Mouse (Mus musculus) 3T3-L1 (cell line): ENCODE results near the gene Cbx5.
A peak's percentile ranks its signal among the peaks of the same experiment; 100 is the strongest.

Experiments
- DNase-seq: peaks from one replicate; pipeline ENCODE4 v3.0.0-alpha.2; 2015; ENCODE audit warnings: low read depth, low spot score

Cbx5 gene

GRCm38 (mm10) chr15:103173251-103173650, 66.4 kb downstream of the Cbx5 start:
- no peak for DNase-seq

- DNase-seq, result peak; percentile 75
Measured at GRCm38 (mm10) chr15:103172537-103172936, 67.1 kb downstream of the Cbx5 start.

- DNase-seq, result no peak
Measured at GRCm38 (mm10) chr15:103171276-103171675, 68.3 kb downstream of the Cbx5 start.

- DNase-seq, result no peak
Measured at GRCm38 (mm10) chr15:103170316-103170679, 69.3 kb downstream of the Cbx5 start.

- no peak for DNase-seq
Measured at GRCm38 (mm10) chr15:103169612-103170315, 69.9 kb downstream of the Cbx5 start.

GRCm38 (mm10) chr15:103168801-103169611, 70.6 kb downstream of the Cbx5 start:
- no peak for DNase-seq

GRCm38 (mm10) chr15:103167786-103168185, 71.8 kb downstream of the Cbx5 start:
- no peak for DNase-seq

- DNase-seq, result no peak
Measured at GRCm38 (mm10) chr15:103167042-103167615, 72.5 kb downstream of the Cbx5 start, which contains the start of gene Smug1. TSS of gene Smug1 (minus strand) at chr15:103167092.

GRCm38 (mm10) chr15:103165924-103166323, 73.7 kb downstream of the Cbx5 start:
- DNase-seq, result no peak

- DNase-seq, result peak; percentile 96
Measured at GRCm38 (mm10) chr15:103165379-103165778, 74.2 kb downstream of the Cbx5 start.

- DNase-seq, result peak; percentile 99
Measured at GRCm38 (mm10) chr15:103163182-103163919, 76.3 kb downstream of the Cbx5 start.

GRCm38 (mm10) chr15:103157585-103157984, 82.0 kb downstream of the Cbx5 start:
- no peak for DNase-seq

GRCm38 (mm10) chr15:103156890-103157289, 82.7 kb downstream of the Cbx5 start:
- DNase-seq, result no peak

- DNase-seq, result no peak
Measured at GRCm38 (mm10) chr15:103155366-103156321, 84.0 kb downstream of the Cbx5 start.

- DNase-seq, result peak; percentile 69
Measured at GRCm38 (mm10) chr15:103152890-103153610, 86.6 kb downstream of the Cbx5 start.

- DNase-seq, result peak; percentile 39
Measured at GRCm38 (mm10) chr15:103152371-103152770, 87.2 kb downstream of the Cbx5 start.

GRCm38 (mm10) chr15:103147779-103148178, 91.8 kb downstream of the Cbx5 start:
- DNase-seq, result no peak

- no peak for DNase-seq
Measured at GRCm38 (mm10) chr15:103147422-103147690, 92.3 kb downstream of the Cbx5 start.

- DNase-seq, result no peak
Measured at GRCm38 (mm10) chr15:103146627-103147421, 92.8 kb downstream of the Cbx5 start.
